Mouse (Mus musculus): ENCODE data around the gene Copb1.

- TF ChIP-seq CTCF (IDR thresholded peaks at IDR 0.05; ENCODE audit: borderline replicate concordance, extremely low read depth, insufficient read depth, insufficient read length) (no peak), POLR2A (IDR thresholded peaks at IDR 0.05; ENCODE audit: borderline replicate concordance, extremely low read depth, insufficient read depth, insufficient read length, poor library complexity, severe bottlenecking) (no peak)
Observed at GRCm38 (mm10) chr7:114169996-114170395, 84.5 kb downstream of the Copb1 start.
